Mouse (Mus musculus): ENCODE results near the gene Metrn.

DNA sequence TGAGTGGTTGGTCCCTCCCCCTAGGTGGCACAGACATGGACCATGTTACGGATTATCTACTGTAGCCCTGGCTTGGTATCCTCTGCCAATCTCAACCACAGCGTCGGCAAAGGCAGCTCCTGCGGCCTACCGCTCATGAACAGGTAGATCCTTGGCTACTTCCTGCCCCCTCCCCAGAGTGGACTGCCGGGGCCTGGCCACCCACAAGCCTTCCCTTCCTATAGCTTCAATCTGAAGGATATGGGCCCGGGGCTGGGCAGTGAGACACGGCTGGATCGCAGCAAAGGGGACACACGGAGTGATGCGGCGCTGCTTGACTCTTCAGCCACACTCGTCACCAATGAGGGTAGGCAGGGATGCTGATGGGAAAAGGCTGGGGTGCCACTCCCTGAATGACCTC, 30.1 kb upstream of the Metrn start:
- TF ChIP-seq POLR2A (IDR thresholded peaks at IDR 0.05; ENCODE audit: borderline replicate concordance, control insufficient read depth, low read depth, low read length) (no peak), CTCF (IDR thresholded peaks at IDR 0.05; ENCODE audit: control insufficient read depth, insufficient read depth, low read length) (no peak)

Measured in bone marrow, adult 2 months (tissue).